Mouse (Mus musculus) ES-E14 (cell line): ENCODE results near the gene Ralgapa2.

ENCODE experiments used
- MAFK ChIP-seq: IDR thresholded peaks from 2 replicates; pipeline ENCODE4 v1.6.1; 2014; ENCODE audit warnings: mild to moderate bottlenecking, low read depth, low read length, inconsistent platforms; ENCODE audit not compliant: insufficient read depth
- ZC3H11A ChIP-seq: IDR thresholded peaks from 2 replicates; pipeline ENCODE4 v1.6.1; 2012; ENCODE audit warnings: low read depth, mild to moderate bottlenecking, inconsistent platforms, low read length, borderline replicate concordance

- TF ChIP-seq MAFK, result no peak
- no peak for TF ChIP-seq ZC3H11A
Observed at GRCm38 (mm10) chr2:146222279-146223175, 289.6 kb downstream of the Ralgapa2 start.
